Mouse (Mus musculus) liver, postnatal 0 days (tissue): Measurements from ENCODE around the gene Marf1. TPM values are rescaled to one million over a fixed set of nuclear protein-coding genes. Genes with fewer than 3 reads are reported as not detected.

Experiments used
- ATAC-seq: fragments of 200-750 bp; cut with Nextera tagmentation; 2 replicates; pipeline ENCODE4 v1.8.0; 2017; ENCODE audit warnings: mild to moderate bottlenecking, moderate library complexity
- DNase-seq: peaks from one replicate; pipeline ENCODE4 v3.0.0-alpha.2; 2016
- H3K27ac ChIP-seq: fragments of 300-500 bp; sonication (generic); 2 replicates; pipeline ENCODE4 v1.5.1; 2014; ENCODE audit warnings: antibody characterized with exemption, moderate library complexity, mild to moderate bottlenecking, low read depth
- H3K27me3 ChIP-seq: fragments of 300-500 bp; sonication (generic); 2 replicates; pipeline ENCODE4 v1.6.1; 2014; ENCODE audit warnings: low read length, control low read depth, mixed read lengths; ENCODE audit not compliant: insufficient read depth
- H3K36me3 ChIP-seq: fragments of 300-500 bp; sonication (generic); replicated peaks from 2 replicates; pipeline ENCODE4 v1.6.1; 2014; ENCODE audit warnings: mild to moderate bottlenecking, control low read depth, low read length, moderate library complexity, mixed read lengths; ENCODE audit not compliant: insufficient read depth
- H3K4me1 ChIP-seq: fragments of 300-500 bp; sonication (generic); 2 replicates; pipeline ENCODE4 v1.6.1; 2014; ENCODE audit warnings: antibody characterized with exemption, mild to moderate bottlenecking, control low read depth; ENCODE audit not compliant: insufficient read depth
- H3K4me2 ChIP-seq: fragments of 300-500 bp; sonication (generic); 2 replicates; pipeline ENCODE4 v1.6.1; 2014; ENCODE audit warnings: low read depth, mild to moderate bottlenecking, low read length, moderate library complexity, mixed read lengths
- H3K4me3 ChIP-seq: fragments of 300-500 bp; sonication (generic); 2 replicates; pipeline ENCODE4 v1.5.1; 2014; ENCODE audit warnings: low read depth, low read length
- H3K9ac ChIP-seq: fragments of 300-500 bp; sonication (generic); replicated peaks from 2 replicates; pipeline ENCODE4 v1.6.1; 2014; ENCODE audit warnings: mild to moderate bottlenecking, moderate library complexity
- H3K9me3 ChIP-seq: fragments of 300-500 bp; sonication (generic); 2 replicates; pipeline ENCODE4 v1.6.1; 2016; ENCODE audit warnings: mild to moderate bottlenecking, control low read depth, low read length, mixed read lengths
- CTCF ChIP-seq: sonication (generic); IDR thresholded peaks from 2 replicates; pipeline ENCODE4 v1.5.1; 2016; ENCODE audit warnings: antibody characterized with exemption, low read depth
- EP300 ChIP-seq: IDR thresholded peaks from 2 replicates; pipeline ENCODE4 v1.6.1; 2016; ENCODE audit warnings: antibody characterized with exemption, low read depth, mild to moderate bottlenecking
- WGBS: fragments of 180-500 bp; shearing (Covaris S2); extraction: QIAGEN DNeasy Blood & Tissue Kit; methylation state at CpG from one replicate; pipeline ENCODE4 v1.1.7; 2014; ENCODE audit not compliant: insufficient replicate concordance; 5-methylcytosine and 5-hydroxymethylcytosine counted together
- polyA plus RNA-seq: library from polyadenylated mRNA; unstranded; fragments of >200 nt; fragmentation: Nextera tagmentation; extraction: Ambion mirVana; gene quantifications from 2 replicates; pipeline ENCODE4 v1.2.1, GENCODE M21; 2015

Gene Marf1
- polyA plus RNA-seq, 1 experiment from 2014 or later: 6.1 TPM

GRCm38 (mm10) chr16:14121563-14121962 is 41.6 kb downstream of the Marf1 start:
- no peaks in the 10 kb centered on the region for H3K4me1 ChIP-seq
- H3K9me3 ChIP-seq: no peaks in the 10 kb centered on the region
- no peak for DNase-seq
- H3K27ac ChIP-seq: no peak overlapping the region
- peaks cover 72% of the 10 kb centered on the region for H3K36me3 ChIP-seq
- H3K9ac ChIP-seq: no peak overlapping the region
- WGBS: 90% methylated on average over 7 of the region's 7 CpGs
- ATAC-seq: no peak
- no peaks in the 10 kb centered on the region for H3K27me3 ChIP-seq
- no peak overlapping the region for H3K4me3 ChIP-seq
- TF ChIP-seq CTCF (no peak), EP300 (no peak)
- H3K4me2 ChIP-seq: no peak overlapping the region

- Histone ChIP-seq H3K27me3 (no peaks in the 10 kb centered on the region), H3K4me2 (no peak overlapping the region), H3K9me3 (no peaks in the 10 kb centered on the region), H3K36me3 (peaks cover 74% of the 10 kb centered on the region), H3K27ac (no peak overlapping the region), H3K9ac (no peak overlapping the region), H3K4me3 (no peak overlapping the region), H3K4me1 (no peaks in the 10 kb centered on the region)
- DNase-seq (no peak), ATAC-seq (no peak)
- WGBS: 85% methylated on average over 5 of the region's 5 CpGs
- no peak for TF ChIP-seq EP300
- TF ChIP-seq CTCF: no peak
These were observed 42.2 kb downstream of the Marf1 start for GRCm38 (mm10) chr16:14120941-14121340.

GRCm38 (mm10) chr16:14117299-14117698 is 45.9 kb downstream of the Marf1 start:
- no peak overlapping the region for H3K27ac ChIP-seq
- 84% methylated on average over 2 of the region's 2 CpGs for WGBS
- no peak overlapping the region for H3K4me2 ChIP-seq
- ATAC-seq (no peak), DNase-seq (no peak)
- TF ChIP-seq EP300 (no peak), CTCF (no peak)
- no peak overlapping the region for H3K4me3 ChIP-seq
- no peaks in the 10 kb centered on the region for H3K27me3 ChIP-seq
- no peaks in the 10 kb centered on the region for H3K9me3 ChIP-seq
- H3K36me3 ChIP-seq: peaks cover 70% of the 10 kb centered on the region
- no peak overlapping the region for H3K9ac ChIP-seq
- no peaks in the 10 kb centered on the region for H3K4me1 ChIP-seq

- no peak for ATAC-seq
- Histone ChIP-seq H3K4me3 (no peak overlapping the region), H3K27me3 (no peaks in the 10 kb centered on the region), H3K36me3 (peaks cover 71% of the 10 kb centered on the region), H3K4me2 (no peak overlapping the region), H3K4me1 (no peaks in the 10 kb centered on the region), H3K27ac (no peak overlapping the region), H3K9me3 (no peaks in the 10 kb centered on the region), H3K9ac (no peak overlapping the region)
- WGBS: 72% methylated on average over 3 of the region's 3 CpGs
- TF ChIP-seq CTCF (no peak), EP300 (no peak)
- DNase-seq: no peak
These were observed 50.4 kb downstream of the Marf1 start for GRCm38 (mm10) chr16:14112742-14113141.

GRCm38 (mm10) chr16:14112133-14112532 is 51.0 kb downstream of the Marf1 start:
- 53% methylated on average over 2 of the region's 2 CpGs for WGBS
- no peak overlapping the region for H3K4me2 ChIP-seq
- TF ChIP-seq CTCF (no peak), EP300 (no peak)
- H3K27me3 ChIP-seq: no peaks in the 10 kb centered on the region
- H3K27ac ChIP-seq: no peak overlapping the region
- no peaks in the 10 kb centered on the region for H3K9me3 ChIP-seq
- no peak for ATAC-seq
- no peaks in the 10 kb centered on the region for H3K4me1 ChIP-seq
- DNase-seq: no peak
- H3K36me3 ChIP-seq: peaks cover 65% of the 10 kb centered on the region
- no peak overlapping the region for H3K4me3 ChIP-seq
- H3K9ac ChIP-seq: no peak overlapping the region

- H3K36me3 ChIP-seq: peaks cover 60% of the 10 kb centered on the region
- 32% methylated on average over 2 of the region's 2 CpGs for WGBS
- ATAC-seq (no peak), DNase-seq (no peak)
- TF ChIP-seq CTCF (no peak), EP300 (no peak)
- H3K4me1 ChIP-seq: no peaks in the 10 kb centered on the region
- H3K9me3 ChIP-seq: no peaks in the 10 kb centered on the region
- no peaks in the 10 kb centered on the region for H3K27me3 ChIP-seq
- no peak overlapping the region for H3K4me3 ChIP-seq
- H3K9ac ChIP-seq: no peak overlapping the region
- H3K27ac ChIP-seq: no peak overlapping the region
- no peak overlapping the region for H3K4me2 ChIP-seq
These were observed 52.2 kb downstream of the Marf1 start for GRCm38 (mm10) chr16:14110922-14111321.
